Mouse (Mus musculus): ENCODE results near the gene Atp8a1. TPM values are rescaled to one million over a fixed set of nuclear protein-coding genes. Genes with fewer than 3 reads are reported as not detected.
A peak's percentile ranks its signal among the peaks of the same experiment; 100 is the strongest.

The Atp8a1 gene
- total and polyA plus RNA-seq, 2 experiments from 2014 or later, result 30.9 to 83.8 TPM

GRCm38 (mm10) chr5:67846361-67847224, 641 bp downstream of the Atp8a1 start:
- Histone ChIP-seq H3K27me3 (ENCODE audit: insufficient read depth, low read length) (no peaks in the 10 kb centered on the region), H3K9ac (peak overlapping the region; percentile 92), H3K4me3 (ENCODE audit: low read depth, low read length) (peak overlapping the region; percentile 98), H3K36me3 (ENCODE audit: insufficient read depth) (no peaks in the 10 kb centered on the region), H3K4me1 (ENCODE audit: insufficient read depth) (peaks cover 38% of the 10 kb centered on the region), H3K4me2 (ENCODE audit: low read depth) (peak overlapping the region; percentile 93), H3K27ac (ENCODE audit: low read depth, low read length) (peak overlapping the region; percentile 91), H3K9me3 (ENCODE audit: low read length) (no peaks in the 10 kb centered on the region)
- WGBS, result under 1% methylated on average over 39 of the region's 39 CpGs
- DNase-seq, result peak; percentile 81
- ATAC-seq, result peak; percentile 7
- peak; percentile 48 for TF ChIP-seq CTCF (IDR thresholded peaks at IDR 0.05; ENCODE audit: low read depth)

- ATAC-seq (no peak), DNase-seq (peak; percentile 30)
- no peak overlapping the region for H3K27ac ChIP-seq (ENCODE audit: low read depth, low read length)
- peak overlapping the region; percentile 98 for H3K4me3 ChIP-seq (ENCODE audit: low read depth, low read length)
- H3K9me3 ChIP-seq (ENCODE audit: low read length), result no peaks in the 10 kb centered on the region
- peak overlapping the region; percentile 92 for H3K9ac ChIP-seq
- H3K4me1 ChIP-seq (ENCODE audit: insufficient read depth), result peaks cover 42% of the 10 kb centered on the region
- WGBS, result 22% methylated on average over 8 of the region's 8 CpGs
- no peaks in the 10 kb centered on the region for H3K27me3 ChIP-seq (ENCODE audit: insufficient read depth, low read length)
- TF ChIP-seq CTCF (IDR thresholded peaks at IDR 0.05; ENCODE audit: low read depth), result no peak
- peak overlapping the region; percentile 93 for H3K4me2 ChIP-seq (ENCODE audit: low read depth)
- H3K36me3 ChIP-seq (ENCODE audit: insufficient read depth), result no peaks in the 10 kb centered on the region
Observed at GRCm38 (mm10) chr5:67845190-67845691, 2.0 kb downstream of the Atp8a1 start.

- peak overlapping the region; percentile 93 for H3K4me2 ChIP-seq (ENCODE audit: low read depth)
- H3K27ac ChIP-seq (ENCODE audit: low read depth, low read length), result no peak overlapping the region
Observed at GRCm38 (mm10) chr5:67844070-67844469, 3.2 kb downstream of the Atp8a1 start.

GRCm38 (mm10) chr5:67842306-67842705, 4.9 kb downstream of the Atp8a1 start:
- Histone ChIP-seq H3K4me2 (ENCODE audit: low read depth) (0 out of 2 replicates have a peak overlapping the region, but pooled peaks have one; percentile 23), H3K9me3 (ENCODE audit: low read length) (no peaks in the 10 kb centered on the region), H3K27me3 (ENCODE audit: insufficient read depth, low read length) (no peaks in the 10 kb centered on the region), H3K27ac (ENCODE audit: low read depth, low read length) (no peak overlapping the region), H3K9ac (no peak overlapping the region), H3K4me3 (ENCODE audit: low read depth, low read length) (no peak overlapping the region), H3K36me3 (ENCODE audit: insufficient read depth) (peaks cover under 1% of the 10 kb centered on the region), H3K4me1 (ENCODE audit: insufficient read depth) (peaks cover 34% of the 10 kb centered on the region)
- TF ChIP-seq CTCF (IDR thresholded peaks at IDR 0.05; ENCODE audit: low read depth), result peak; percentile 26
- 16% methylated on average over 6 of the region's 6 CpGs for WGBS
- ATAC-seq, result no peak
- peak; percentile 18 for DNase-seq

More at GRCm38 (mm10) chr5:67844070-67844469, 3.2 kb downstream of the Atp8a1 start:
- Histone ChIP-seq H3K9ac (no peak overlapping the region), H3K27me3 (ENCODE audit: insufficient read depth, low read length) (no peaks in the 10 kb centered on the region), H3K4me3 (ENCODE audit: low read depth, low read length) (peak overlapping the region; percentile 11; the same call in 1 of the 2 replicates), H3K36me3 (ENCODE audit: insufficient read depth) (no peaks in the 10 kb centered on the region), H3K9me3 (ENCODE audit: low read length) (no peaks in the 10 kb centered on the region), H3K4me1 (ENCODE audit: insufficient read depth) (peaks cover 42% of the 10 kb centered on the region)
- DNase-seq (no peak), ATAC-seq (no peak)
- WGBS, result 61% methylated on average over 4 of the region's 4 CpGs
- TF ChIP-seq CTCF (IDR thresholded peaks at IDR 0.05; ENCODE audit: low read depth), result no peak

- H3K9ac ChIP-seq, result no peak overlapping the region
- no peak overlapping the region for H3K4me3 ChIP-seq (ENCODE audit: low read depth, low read length)
- no peak for TF ChIP-seq CTCF (IDR thresholded peaks at IDR 0.05; ENCODE audit: low read depth)
- ATAC-seq, result no peak
- H3K27ac ChIP-seq (ENCODE audit: low read depth, low read length), result no peak overlapping the region
- no peak for DNase-seq
- H3K27me3 ChIP-seq (ENCODE audit: insufficient read depth, low read length), result no peaks in the 10 kb centered on the region
- H3K36me3 ChIP-seq (ENCODE audit: insufficient read depth), result peaks cover 5% of the 10 kb centered on the region
- no peaks in the 10 kb centered on the region for H3K4me1 ChIP-seq (ENCODE audit: insufficient read depth)
- WGBS, result 96% methylated on average over 5 of the region's 5 CpGs
- no peaks in the 10 kb centered on the region for H3K9me3 ChIP-seq (ENCODE audit: low read length)
- no peak overlapping the region for H3K4me2 ChIP-seq (ENCODE audit: low read depth)
Observed at GRCm38 (mm10) chr5:67833841-67834240, 13.4 kb downstream of the Atp8a1 start.

GRCm38 (mm10) chr5:67831293-67832147, 15.7 kb downstream of the Atp8a1 start:
- H3K27ac ChIP-seq (ENCODE audit: low read depth, low read length), result no peak overlapping the region
- H3K4me2 ChIP-seq (ENCODE audit: low read depth), result no peak overlapping the region
- H3K4me1 ChIP-seq (ENCODE audit: insufficient read depth), result no peaks in the 10 kb centered on the region
- TF ChIP-seq CTCF (IDR thresholded peaks at IDR 0.05; ENCODE audit: low read depth), result no peak
- H3K4me3 ChIP-seq (ENCODE audit: low read depth, low read length), result no peak overlapping the region
- DNase-seq (no peak), ATAC-seq (no peak)
- no peaks in the 10 kb centered on the region for H3K27me3 ChIP-seq (ENCODE audit: insufficient read depth, low read length)
- no peak overlapping the region for H3K9ac ChIP-seq
- no peaks in the 10 kb centered on the region for H3K9me3 ChIP-seq (ENCODE audit: low read length)
- H3K36me3 ChIP-seq (ENCODE audit: insufficient read depth), result no peaks in the 10 kb centered on the region
- WGBS, result 81% methylated on average over 10 of the region's 10 CpGs

Data from forebrain, postnatal 0 days (tissue).